Mouse (Mus musculus) lung, postnatal 4 days (tissue): ENCODE measurements around the gene Cyp2d34.
A peak's percentile ranks its signal among the peaks of the same experiment; 100 is the strongest.

ENCODE experiments used
- DNase-seq, 2 experiments: peaks; one replicate each; pipeline ENCODE4 v3.0.0; 2021

Cyp2d34 gene

GRCm38 (mm10) chr15:82620531-82621202 is at the start of gene Cyp2d34:
TSS of gene Cyp2d34 (minus strand) at chr15:82620946.
- no peak for DNase-seq

GRCm38 (mm10) chr15:82656346-82656745 is 35.6 kb upstream of the Cyp2d34 start:
- DNase-seq, result no peak

- no peak for DNase-seq
Measured at GRCm38 (mm10) chr15:82644371-82644770, 23.6 kb upstream of the Cyp2d34 start.

- DNase-seq, result no peak
Measured at GRCm38 (mm10) chr15:82643771-82644170, 23.0 kb upstream of the Cyp2d34 start.

- no peak for DNase-seq
Measured at GRCm38 (mm10) chr15:82642771-82643170, 22.0 kb upstream of the Cyp2d34 start.

- no peak for DNase-seq
Measured at GRCm38 (mm10) chr15:82641921-82642320, 21.2 kb upstream of the Cyp2d34 start.

- no peak for DNase-seq
Measured at GRCm38 (mm10) chr15:82641390-82641789, 20.6 kb upstream of the Cyp2d34 start.

GRCm38 (mm10) chr15:82640201-82640600 is 19.5 kb upstream of the Cyp2d34 start:
- DNase-seq, result no peak

GRCm38 (mm10) chr15:82637130-82638075 is 16.7 kb upstream of the Cyp2d34 start:
- DNase-seq, result no peak

GRCm38 (mm10) chr15:82634976-82635375 is 14.2 kb upstream of the Cyp2d34 start:
- DNase-seq, result no peak

- no peak for DNase-seq
Measured at GRCm38 (mm10) chr15:82621993-82622392, 1.2 kb upstream of the Cyp2d34 start.

GRCm38 (mm10) chr15:82618362-82619020 is 2.3 kb downstream of the Cyp2d34 start:
- DNase-seq, result peak in 1 of 2 experiments; percentile 13

- DNase-seq, result no peak
Measured at GRCm38 (mm10) chr15:82582621-82583020, 38.1 kb downstream of the Cyp2d34 start.

- no peak for DNase-seq
Measured at GRCm38 (mm10) chr15:82579071-82579470, 41.7 kb downstream of the Cyp2d34 start.

GRCm38 (mm10) chr15:82572856-82573255 is 47.9 kb downstream of the Cyp2d34 start:
- DNase-seq, result no peak
